Mouse (Mus musculus) midbrain, embryonic 11.5 days (tissue): ENCODE measurements around the gene Tdrd1. TPM values are rescaled to one million over a fixed set of nuclear protein-coding genes. Genes with fewer than 3 reads are reported as not detected.
"Not testable (repeated sequence)": the region's sequence is repeated elsewhere in the genome, so short reads cannot be mapped to it uniquely, and the experiment has no call there.

ENCODE experiments used
- ATAC-seq: fragments of 200-750 bp; cut with Nextera tagmentation; 2 replicates; pipeline ENCODE4 v1.8.0; 2017; ENCODE audit warnings: moderate TSS enrichment, moderate library complexity; ENCODE audit not compliant: low FRiP score
- DNase-seq: peaks from one replicate; pipeline ENCODE4 v3.0.0; 2015; ENCODE audit warnings: low spot score; ENCODE audit errors: missing footprints
- H3K27ac ChIP-seq: fragments of 300-500 bp; sonication (generic); 2 replicates; pipeline ENCODE4 v1.5.1; 2014; ENCODE audit warnings: low read depth, low read length
- H3K27me3 ChIP-seq: fragments of 300-500 bp; sonication (generic); 2 replicates; pipeline ENCODE4 v1.6.1; 2014; ENCODE audit warnings: mild to moderate bottlenecking, low read length, moderate library complexity, mixed read lengths; ENCODE audit not compliant: control insufficient read depth, insufficient read depth
- H3K36me3 ChIP-seq: fragments of 300-500 bp; sonication (generic); 2 replicates; pipeline ENCODE4 v1.6.1; 2014; ENCODE audit warnings: mild to moderate bottlenecking, low read length, moderate library complexity, mixed read lengths; ENCODE audit not compliant: control insufficient read depth, insufficient read depth
- H3K4me1 ChIP-seq: fragments of 300-500 bp; sonication (generic); 2 replicates; pipeline ENCODE4 v1.6.1; 2014; ENCODE audit warnings: low read length; ENCODE audit not compliant: control insufficient read depth, insufficient read depth
- H3K4me2 ChIP-seq: fragments of 300-500 bp; sonication (generic); 2 replicates; pipeline ENCODE4 v1.6.1; 2014; ENCODE audit warnings: mild to moderate bottlenecking, moderate library complexity
- H3K4me3 ChIP-seq: fragments of 300-500 bp; sonication (generic); 2 replicates; pipeline ENCODE4 v1.5.1; 2014; ENCODE audit warnings: low read depth, low read length
- H3K9ac ChIP-seq: fragments of 300-500 bp; sonication (generic); 2 replicates; pipeline ENCODE4 v1.6.1; 2014; ENCODE audit warnings: low read length
- H3K9me3 ChIP-seq: fragments of 300-500 bp; sonication (generic); 2 replicates; pipeline ENCODE4 v1.6.1; 2016; ENCODE audit warnings: low read length; ENCODE audit not compliant: control insufficient read depth
- WGBS: fragments of 180-500 bp; shearing (Covaris S2); extraction: QIAGEN DNeasy Blood & Tissue Kit; methylation state at CpG from one replicate; pipeline ENCODE4 v1.1.7; 2014; 5-methylcytosine and 5-hydroxymethylcytosine counted together
- polyA plus RNA-seq: library from polyadenylated mRNA; unstranded; fragments of >200 nt; fragmentation: Nextera tagmentation; extraction: Ambion mirVana; gene quantifications from 2 replicates; pipeline ENCODE4 v1.2.1, GENCODE M21; 2014

Gene Tdrd1
- 0.27 and 0.50 TPM in 2 replicates for polyA plus RNA-seq

DNA sequence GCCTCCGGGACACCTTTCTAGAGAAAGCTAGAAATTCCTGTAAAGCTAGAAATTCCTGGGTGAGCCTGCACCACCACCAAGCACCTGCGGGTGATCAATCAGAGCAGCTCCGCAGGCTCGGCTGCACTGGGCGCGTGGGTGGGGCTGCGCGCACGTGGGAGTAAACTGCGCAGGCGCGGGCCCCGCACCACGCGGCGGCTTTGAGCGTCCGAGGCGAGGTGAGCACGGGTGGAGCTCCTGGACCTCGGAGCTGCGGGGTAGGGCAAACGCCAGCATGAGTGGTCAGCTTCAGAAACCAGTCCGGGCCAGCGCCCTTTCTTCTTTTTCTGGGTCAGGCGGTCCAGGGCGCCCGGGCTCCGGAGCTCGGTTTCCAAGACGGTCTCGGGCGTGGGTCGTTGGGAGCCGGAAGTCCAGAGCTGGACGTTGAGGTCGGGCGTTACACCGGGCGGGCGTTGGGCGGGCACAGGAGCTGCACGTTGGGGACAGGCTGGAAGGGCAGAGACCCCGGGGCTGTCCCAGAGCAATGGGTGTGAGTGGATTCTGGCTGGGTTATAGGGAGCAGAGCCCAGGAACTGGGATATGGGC lies at the start of gene Tdrd1:
Gene Tdrd1 (plus strand): TSS at position 163 of the 585 bp plus-strand sequence.
- peaks cover 4% of the 10 kb centered on the region; the same call in 1 of the 2 replicates for H3K4me1 ChIP-seq
- DNase-seq, result no peak
- H3K9ac ChIP-seq, result no peak within 1 kb of the TSS
- 63% methylated on average over 44 of the region's 44 CpGs for WGBS
- no peak for ATAC-seq
- H3K27me3 ChIP-seq, result no peaks in the 10 kb centered on the region
- no peak within 1 kb of the TSS for H3K4me2 ChIP-seq
- no peak within 1 kb of the TSS for H3K4me3 ChIP-seq
- H3K36me3 ChIP-seq, result no peaks in the 10 kb centered on the region
- no peaks in the 10 kb centered on the region for H3K9me3 ChIP-seq
- no peak within 1 kb of the TSS for H3K27ac ChIP-seq

DNA sequence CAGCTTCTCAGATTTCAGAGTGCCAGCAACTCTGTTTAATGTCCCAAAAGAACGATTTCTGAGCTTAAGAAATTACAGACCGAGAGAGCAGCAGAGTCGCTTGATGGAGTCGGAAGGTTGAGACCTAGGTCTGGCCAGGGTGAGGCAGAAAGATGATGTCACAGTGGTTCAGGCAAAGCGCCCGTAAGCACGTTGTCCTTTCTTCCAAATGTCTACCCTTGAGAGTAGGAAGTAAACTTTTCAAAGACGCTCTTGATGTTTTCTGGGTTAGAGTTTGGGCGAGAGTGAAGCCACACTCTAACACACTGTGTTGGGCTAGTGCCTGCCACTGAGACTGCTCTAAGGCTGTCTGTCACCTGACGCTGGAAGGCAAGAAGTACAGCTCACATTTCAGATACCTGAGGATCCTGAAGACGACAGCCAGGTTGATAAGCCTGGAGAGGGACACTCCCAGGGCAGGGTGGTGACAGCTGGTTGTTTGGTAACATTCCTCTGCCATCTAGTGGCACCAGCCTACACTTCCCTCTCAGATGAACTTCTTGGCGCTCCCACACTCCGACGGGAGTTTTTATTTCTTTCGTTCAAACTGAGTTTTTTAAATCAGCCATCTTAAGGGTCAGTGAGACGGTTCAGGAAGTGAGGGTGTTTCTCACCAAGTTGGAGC lies 49.2 kb upstream of the Tdrd1 start:
- Histone ChIP-seq H3K27me3 (peaks cover 25% of the 10 kb centered on the region), H3K36me3 (no peaks in the 10 kb centered on the region), H3K4me2 (no peak overlapping the region), H3K27ac (no peak overlapping the region), H3K4me3 (no peak overlapping the region), H3K9ac (no peak overlapping the region), H3K9me3 (no peaks in the 10 kb centered on the region), H3K4me1 (peaks cover 26% of the 10 kb centered on the region)
- 49% methylated on average over 16 of the region's 16 CpGs for WGBS
- peak; percentile 86 for DNase-seq
- no peak for ATAC-seq

DNA sequence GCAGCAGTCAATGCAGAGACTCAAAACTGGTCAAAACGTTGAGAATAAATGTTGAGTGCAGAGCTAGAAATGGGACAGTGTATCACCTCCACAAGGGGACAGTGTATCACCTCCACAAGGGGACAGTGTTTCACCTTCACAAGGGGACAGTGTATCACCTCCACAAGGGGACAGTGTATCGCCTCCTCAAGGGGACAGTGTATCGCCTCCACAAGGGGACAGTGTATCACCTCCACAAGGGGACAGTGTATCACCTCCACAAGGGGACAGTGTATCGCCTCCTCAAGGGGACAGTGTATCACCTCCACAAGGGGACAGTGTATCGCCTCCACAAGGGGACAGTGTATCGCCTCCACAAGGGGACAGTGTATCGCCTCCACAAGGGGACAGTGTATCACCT lies 47.5 kb upstream of the Tdrd1 start:
- not testable (repeated sequence) for H3K9me3 ChIP-seq, H3K27ac ChIP-seq, H3K4me2 ChIP-seq, ATAC-seq, H3K36me3 ChIP-seq, H3K9ac ChIP-seq, DNase-seq, H3K4me3 ChIP-seq
- Histone ChIP-seq H3K4me1 (peaks cover 19% of the 10 kb centered on the region), H3K27me3 (peaks cover 25% of the 10 kb centered on the region)
- 90% methylated on average over 7 of the region's 7 CpGs for WGBS

DNA sequence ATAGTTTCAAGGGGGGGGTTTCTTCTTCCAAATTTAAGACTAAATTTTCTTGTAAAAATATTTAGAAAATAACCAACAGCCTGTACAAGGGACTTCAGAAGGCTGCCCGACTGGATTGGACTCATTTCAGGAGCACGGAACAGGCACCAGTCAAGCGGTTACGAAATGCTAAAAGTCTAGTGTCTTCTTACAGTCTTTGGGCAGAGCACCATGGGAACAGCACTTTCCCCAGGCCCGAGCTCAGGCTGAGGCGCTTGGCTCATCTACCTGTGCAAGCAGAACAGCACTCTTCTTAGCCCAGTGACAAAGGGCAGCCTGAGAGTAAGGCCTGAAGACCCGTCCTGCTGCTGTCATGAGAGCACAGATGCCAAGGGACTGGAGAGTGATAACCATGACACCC lies 38.1 kb upstream of the Tdrd1 start:
- Histone ChIP-seq H3K9ac (no peak overlapping the region), H3K4me3 (no peak overlapping the region), H3K4me2 (no peak overlapping the region), H3K4me1 (no peaks in the 10 kb centered on the region), H3K27ac (no peak overlapping the region), H3K9me3 (no peaks in the 10 kb centered on the region), H3K36me3 (0 out of 2 replicates have a peak, but pooled peaks cover 1% of the 10 kb centered on the region), H3K27me3 (no peaks in the 10 kb centered on the region)
- 88% methylated on average over 7 of the region's 7 CpGs for WGBS
- DNase-seq (no peak), ATAC-seq (no peak)

DNA sequence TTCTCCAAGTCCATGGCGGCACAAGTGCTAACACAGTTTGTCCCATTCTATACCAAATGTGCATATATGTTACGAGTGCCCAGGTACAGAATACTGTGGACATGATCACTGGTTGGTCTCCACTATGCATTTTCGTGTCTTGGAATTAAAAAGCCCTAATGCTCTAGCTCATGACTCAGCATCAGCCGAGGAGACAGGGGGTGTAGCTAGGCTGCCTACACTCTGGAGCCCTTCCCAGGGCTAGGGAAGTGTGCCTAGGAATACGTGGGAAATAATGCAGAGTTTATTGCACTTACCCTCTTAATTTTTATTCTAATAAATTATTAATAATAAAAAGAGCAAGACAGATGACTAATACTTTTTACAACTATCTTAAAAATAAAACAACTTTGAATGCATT lies 37.1 kb upstream of the Tdrd1 start:
- Histone ChIP-seq H3K27ac (no peak overlapping the region), H3K9ac (no peak overlapping the region), H3K4me1 (no peaks in the 10 kb centered on the region), H3K27me3 (no peaks in the 10 kb centered on the region), H3K9me3 (no peaks in the 10 kb centered on the region), H3K4me3 (no peak overlapping the region), H3K36me3 (peaks cover 8% of the 10 kb centered on the region; the same call in 1 of the 2 replicates), H3K4me2 (no peak overlapping the region)
- DNase-seq (no peak), ATAC-seq (no peak)
- 90% methylated on average over 5 of the region's 5 CpGs for WGBS

DNA sequence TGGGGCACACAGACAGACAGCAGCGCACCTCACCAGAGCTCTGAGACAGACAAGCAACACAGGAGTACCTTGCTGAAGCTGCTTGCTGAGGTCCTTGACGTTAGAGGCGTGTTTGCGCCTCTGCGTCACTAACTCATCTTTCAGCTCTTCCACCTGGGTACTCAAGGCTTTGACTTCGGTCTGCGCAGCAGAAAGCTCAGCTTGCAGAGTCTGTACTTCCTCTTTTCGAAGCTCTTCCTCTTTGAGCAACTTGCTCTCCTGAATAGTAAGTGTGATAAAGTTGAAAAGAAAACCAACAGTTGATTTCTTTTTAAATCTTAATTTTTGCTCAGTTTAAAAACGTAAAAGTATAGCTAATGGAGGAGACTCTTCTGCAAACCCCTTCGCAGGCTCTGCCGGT lies 28.6 kb upstream of the Tdrd1 start:
- no peak overlapping the region for H3K27ac ChIP-seq
- H3K9me3 ChIP-seq, result no peaks in the 10 kb centered on the region
- ATAC-seq (no peak), DNase-seq (no peak)
- no peak overlapping the region for H3K4me3 ChIP-seq
- 93% methylated on average over 11 of the region's 11 CpGs for WGBS
- peaks cover 18% of the 10 kb centered on the region for H3K36me3 ChIP-seq
- H3K4me2 ChIP-seq, result no peak overlapping the region
- H3K4me1 ChIP-seq, result no peaks in the 10 kb centered on the region
- H3K9ac ChIP-seq, result no peak overlapping the region
- H3K27me3 ChIP-seq, result no peaks in the 10 kb centered on the region

DNA sequence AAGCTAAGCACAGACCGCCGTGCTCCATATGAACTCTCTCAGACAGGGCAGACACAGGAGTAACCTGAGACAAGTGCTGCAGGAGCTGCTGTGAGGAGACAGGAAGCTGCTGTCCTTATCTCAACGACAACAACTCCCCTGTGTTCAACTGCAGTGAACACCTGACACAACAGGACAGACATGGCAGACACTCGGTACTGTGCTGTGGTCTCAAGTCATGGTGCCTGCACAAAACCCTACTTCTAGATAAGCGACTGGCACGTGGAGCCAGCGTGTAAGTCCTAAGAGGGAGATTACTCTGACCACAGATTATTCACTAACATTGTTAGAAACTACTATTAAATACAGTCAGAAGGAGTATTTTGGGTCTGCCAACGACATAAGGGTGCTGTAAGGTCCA lies 25.8 kb upstream of the Tdrd1 start:
- Histone ChIP-seq H3K36me3 (peaks cover 9% of the 10 kb centered on the region), H3K9ac (no peak overlapping the region), H3K9me3 (no peaks in the 10 kb centered on the region), H3K4me3 (no peak overlapping the region), H3K4me2 (no peak overlapping the region), H3K4me1 (no peaks in the 10 kb centered on the region), H3K27ac (no peak overlapping the region), H3K27me3 (no peaks in the 10 kb centered on the region)
- DNase-seq, result no peak
- ATAC-seq, result no peak
- 89% methylated on average over 8 of the region's 8 CpGs for WGBS

DNA sequence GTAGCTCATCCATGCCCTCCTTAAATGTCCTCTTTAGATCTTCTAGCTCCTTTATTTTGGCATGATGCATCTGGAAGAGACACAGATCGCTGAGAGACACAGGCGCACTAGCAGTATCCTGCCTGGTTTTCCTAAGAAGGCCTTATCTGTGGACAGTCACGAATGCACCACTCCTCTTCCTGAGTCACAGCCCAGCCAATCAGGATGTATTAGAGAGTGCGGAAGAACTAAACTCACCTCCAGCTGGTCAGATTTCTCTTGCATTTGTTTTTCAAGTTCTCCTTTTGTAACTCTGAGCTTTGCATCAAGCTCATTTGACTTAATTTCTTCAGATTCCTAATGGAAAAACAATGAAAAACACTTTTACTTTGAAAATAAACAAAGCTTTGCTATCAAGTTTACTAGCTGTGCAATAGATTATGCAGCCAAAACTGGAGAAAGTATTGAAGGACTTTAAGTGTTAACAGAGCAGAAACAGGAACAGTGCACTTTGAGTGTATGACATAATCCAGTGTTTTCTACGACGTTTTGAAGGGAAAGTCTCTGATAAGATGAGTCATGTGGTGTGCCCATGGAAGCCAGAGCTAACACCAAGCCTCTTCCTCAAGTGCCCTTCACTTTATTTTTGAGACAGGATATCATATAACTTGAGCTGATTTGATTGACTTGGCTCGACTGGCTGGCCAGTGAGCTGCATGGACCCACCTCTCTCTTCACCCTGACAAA lies 24.9 kb upstream of the Tdrd1 start:
- H3K4me1 ChIP-seq, result no peaks in the 10 kb centered on the region
- H3K9ac ChIP-seq, result no peak overlapping the region
- DNase-seq, result peak; percentile 54
- H3K27me3 ChIP-seq, result no peaks in the 10 kb centered on the region
- 90% methylated on average over 7 of the region's 7 CpGs for WGBS
- no peaks in the 10 kb centered on the region for H3K9me3 ChIP-seq
- H3K27ac ChIP-seq, result no peak overlapping the region
- ATAC-seq, result no peak
- H3K36me3 ChIP-seq, result peaks cover 9% of the 10 kb centered on the region
- no peak overlapping the region for H3K4me2 ChIP-seq
- no peak overlapping the region for H3K4me3 ChIP-seq
